Comparison of ENCODE assay signal across 25 mouse cellular contexts in the genomic region with DNA sequence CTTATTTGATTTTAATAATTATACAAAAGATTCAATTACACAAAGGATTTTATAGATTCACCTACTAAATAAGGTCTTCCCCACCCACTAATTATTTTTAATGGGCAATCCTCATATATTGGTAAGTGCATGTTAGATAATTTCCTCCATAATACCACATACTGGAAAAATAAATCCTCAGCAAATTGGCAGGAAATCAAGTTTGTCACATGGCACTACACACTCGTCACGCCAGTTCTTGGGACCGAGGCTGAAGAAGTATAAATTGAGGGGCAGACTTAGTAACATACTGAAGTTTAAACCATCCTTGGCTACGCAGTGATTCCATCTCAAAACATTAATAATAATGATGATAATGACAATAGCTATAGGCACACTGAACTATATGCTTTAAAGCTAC. TPM values are rescaled to one million over a fixed set of nuclear protein-coding genes. Genes with fewer than 3 reads are reported as not detected.
A peak's percentile ranks its signal among the peaks of the same experiment; 100 is the strongest.
DNase-seq lines count a peak whose midpoint lies in the region; ATAC-seq and TF ChIP-seq lines count a peak whose summit lies in the region.
"Had no signal": no experiment of that assay in that cellular context is flagged by ENCODE, and none has a peak within 500 bp of the region (broad histone marks: within the 10 kb centered on the region; RNA-seq: fewer than 3 reads in every experiment).

No protein-coding gene starts in this region.

- H3K4me1 ChIP-seq in embryonic facial prominence, embryonic 14.5 days (ENCODE audit: control insufficient read depth, insufficient read depth, low read length): no peaks in the 10 kb centered on the region
- H3K4me1 ChIP-seq in embryonic facial prominence, embryonic 10.5 days: no peaks in the 10 kb centered on the region
- peaks cover 20% of the 10 kb centered on the region for H3K4me1 ChIP-seq in heart, embryonic 16.5 days (ENCODE audit: control insufficient read depth, insufficient read depth, low read length)
- no peaks in the 10 kb centered on the region; the same call in 1 of the 2 replicates for H3K4me1 ChIP-seq in limb, embryonic 14.5 days (ENCODE audit: control insufficient read depth, insufficient read depth, low read length)
- H3K4me1 ChIP-seq in limb, embryonic 10.5 days: peaks cover 8% of the 10 kb centered on the region

- no peak for TF ChIP-seq POLR2A in limb, embryonic 14.5 days (IDR thresholded peaks at IDR 0.05; ENCODE audit: borderline replicate concordance, extremely low read depth, insufficient read depth, insufficient read length)

- H3K27ac ChIP-seq in embryonic facial prominence, embryonic 14.5 days (replicated peaks; ENCODE audit: low read depth, low read length): no peak overlapping the region
- H3K27ac ChIP-seq in embryonic facial prominence, embryonic 10.5 days (replicated peaks): no peak overlapping the region
- H3K27ac ChIP-seq in heart, embryonic 16.5 days (ENCODE audit: low read length): peak overlapping the region; percentile 53; the same call in 1 of the 2 replicates
- no peak overlapping the region for H3K27ac ChIP-seq in limb, embryonic 14.5 days (replicated peaks; ENCODE audit: low read depth, low read length)
- H3K27ac ChIP-seq in limb, embryonic 10.5 days: no peak overlapping the region
- H3K27ac ChIP-seq: heart, embryonic 10.5 days; hindbrain, embryonic 12.5 days; limb, embryonic 15.5 days; liver, embryonic 14.5 days; lung, embryonic 15.5 days; stomach, embryonic 15.5 days had no signal

- no peaks in the 10 kb centered on the region for H3K36me3 ChIP-seq in embryonic facial prominence, embryonic 14.5 days (ENCODE audit: control insufficient read depth, insufficient read depth, low read length)
- H3K36me3 ChIP-seq in embryonic facial prominence, embryonic 10.5 days (replicated peaks): no peaks in the 10 kb centered on the region
- H3K36me3 ChIP-seq in heart, embryonic 16.5 days (ENCODE audit: control insufficient read depth, insufficient read depth): no peaks in the 10 kb centered on the region
- H3K36me3 ChIP-seq in limb, embryonic 14.5 days (ENCODE audit: control insufficient read depth, insufficient read depth, low read length): no peaks in the 10 kb centered on the region
- no peaks in the 10 kb centered on the region for H3K36me3 ChIP-seq in limb, embryonic 10.5 days
- H3K36me3 ChIP-seq: G1E; heart, embryonic 10.5 days; hindbrain, embryonic 12.5 days; limb, embryonic 15.5 days; lung, embryonic 15.5 days; stomach, embryonic 15.5 days had no signal

- no peaks in the 10 kb centered on the region for H3K9me3 ChIP-seq in embryonic facial prominence, embryonic 14.5 days (ENCODE audit: control insufficient read depth, low read length)
- no peaks in the 10 kb centered on the region for H3K9me3 ChIP-seq in embryonic facial prominence, embryonic 10.5 days
- no peaks in the 10 kb centered on the region for H3K9me3 ChIP-seq in heart, embryonic 16.5 days (replicated peaks; ENCODE audit: control insufficient read depth, low read length)
- no peaks in the 10 kb centered on the region for H3K9me3 ChIP-seq in limb, embryonic 14.5 days (ENCODE audit: control insufficient read depth, low read length)
- H3K9me3 ChIP-seq in limb, embryonic 10.5 days (replicated peaks): no peaks in the 10 kb centered on the region
- H3K9me3 ChIP-seq: G1E; heart, embryonic 10.5 days; hindbrain, embryonic 12.5 days; limb, embryonic 15.5 days; lung, embryonic 15.5 days; stomach, embryonic 15.5 days had no signal

- H3K4me2 ChIP-seq in embryonic facial prominence, embryonic 14.5 days (ENCODE audit: low read depth, low read length): no peak overlapping the region
- no peak overlapping the region for H3K4me2 ChIP-seq in heart, embryonic 16.5 days (ENCODE audit: low read depth, low read length)
- no peak overlapping the region for H3K4me2 ChIP-seq in limb, embryonic 14.5 days (replicated peaks; ENCODE audit: low read depth, low read length, severe bottlenecking)
- H3K4me2 ChIP-seq: hindbrain, embryonic 12.5 days; limb, embryonic 15.5 days; lung, embryonic 15.5 days; midbrain, embryonic 11.5 days; stomach, embryonic 15.5 days had no signal

- no peaks in the 10 kb centered on the region for H3K27me3 ChIP-seq in embryonic facial prominence, embryonic 14.5 days (replicated peaks; ENCODE audit: control insufficient read depth, insufficient read depth, low read length)
- peaks cover 11% of the 10 kb centered on the region; the same call in 1 of the 2 replicates for H3K27me3 ChIP-seq in embryonic facial prominence, embryonic 10.5 days (replicated peaks; ENCODE audit: low read depth, poor library complexity, severe bottlenecking)
- no peaks in the 10 kb centered on the region for H3K27me3 ChIP-seq in heart, embryonic 16.5 days (ENCODE audit: control insufficient read depth, insufficient read depth, low read length)
- no peaks in the 10 kb centered on the region for H3K27me3 ChIP-seq in limb, embryonic 14.5 days (ENCODE audit: control insufficient read depth, insufficient read depth, low read length)
- peaks cover 7% of the 10 kb centered on the region; the same call in 1 of the 2 replicates for H3K27me3 ChIP-seq in limb, embryonic 10.5 days (ENCODE audit: low read depth, poor library complexity, severe bottlenecking)
- H3K27me3 ChIP-seq: hindbrain, embryonic 12.5 days; limb, embryonic 15.5 days; lung, embryonic 15.5 days; stomach, embryonic 15.5 days had no signal

- H3K9ac ChIP-seq in embryonic facial prominence, embryonic 14.5 days (ENCODE audit: low read depth, low read length): no peak overlapping the region
- H3K9ac ChIP-seq in heart, embryonic 16.5 days (ENCODE audit: low read length): no peak overlapping the region
- no peak overlapping the region for H3K9ac ChIP-seq in limb, embryonic 14.5 days (ENCODE audit: low read depth, low read length, severe bottlenecking)
- H3K9ac ChIP-seq: hindbrain, embryonic 12.5 days; limb, embryonic 15.5 days; liver, embryonic 14.5 days; lung, embryonic 15.5 days; stomach, embryonic 15.5 days had no signal

- peak; percentile 57 for DNase-seq in embryonic facial prominence, embryonic 14.5 days (ENCODE audit: low spot score)
- no peak for DNase-seq in embryonic facial prominence, embryonic 10.5 days (ENCODE audit: low spot score)
- DNase-seq in heart, adult 9 months (ENCODE audit: low spot score in 2 of 2): no peak
- peak; percentile 34 for DNase-seq in limb, embryonic 14.5 days (ENCODE audit: low spot score)
- no peak for DNase-seq in limb, embryonic 10.5 days (ENCODE audit: low spot score)
- peak; percentile 53 for DNase-seq in brain, adult 2 months (ENCODE audit: low read depth, low spot score)
- no peak for DNase-seq in urinary bladder, postnatal 10 days (ENCODE audit: low spot score)
- DNase-seq: adrenal gland, adult 8-10 months; cerebellum, adult 18-20 months; cerebellum, postnatal 14 days; gastrocnemius, postnatal 10 days; kidney, postnatal 25 days; right cerebral cortex, postnatal 25 days had no signal

- ATAC-seq in embryonic facial prominence, embryonic 14.5 days (ENCODE audit: low read depth): no peak
- ATAC-seq in heart, embryonic 16.5 days (replicated peaks; ENCODE audit: extremely low read depth, insufficient read depth, low FRiP score): no peak
- ATAC-seq in limb, embryonic 14.5 days (ENCODE audit: low FRiP score, low read depth): no peak
- ATAC-seq: forebrain, embryonic 16.5 days; intestine, postnatal 0 days; midbrain, embryonic 16.5 days had no signal

- H3K4me3 ChIP-seq in embryonic facial prominence, embryonic 14.5 days (ENCODE audit: low read depth, low read length): no peak overlapping the region
- no peak overlapping the region for H3K4me3 ChIP-seq in embryonic facial prominence, embryonic 10.5 days
- H3K4me3 ChIP-seq in heart, embryonic 16.5 days (ENCODE audit: low read length): no peak overlapping the region
- no peak overlapping the region for H3K4me3 ChIP-seq in limb, embryonic 14.5 days (replicated peaks; ENCODE audit: low read length)
- no peak overlapping the region for H3K4me3 ChIP-seq in limb, embryonic 10.5 days
- H3K4me3 ChIP-seq: heart, embryonic 10.5 days; hindbrain, embryonic 12.5 days; limb, embryonic 15.5 days; lung, embryonic 15.5 days; stomach, embryonic 15.5 days had no signal

- 39% methylated on average over 4 of the region's 4 CpGs for WGBS in embryonic facial prominence, embryonic 14.5 days
- 79% methylated on average over 4 of the region's 4 CpGs for WGBS in embryonic facial prominence, embryonic 10.5 days
- WGBS in heart, embryonic 16.5 days: 39% methylated on average over 4 of the region's 4 CpGs
- WGBS in limb, embryonic 14.5 days: 41% methylated on average over 4 of the region's 4 CpGs
- WGBS in limb, embryonic 10.5 days: 88% methylated on average over 4 of the region's 4 CpGs

RNA-seq across cellular contexts. Expression of a gene that starts 8.1 kb away (rescaled TPM):
- 48.5 and 49.3 TPM in 2 replicates for polyA plus RNA-seq in embryonic facial prominence, embryonic 14.5 days (2014; fragmentation: Nextera tagmentation; extraction: Ambion mirVana)
- polyA plus RNA-seq in embryonic facial prominence, embryonic 10.5 days (2016; fragmentation: Nextera tagmentation; extraction: Ambion mirVana): 17.7 and 22.4 TPM in 2 replicates
- polyA plus RNA-seq in heart, embryonic 16.5 days (2015; fragmentation: Nextera tagmentation; extraction: Ambion mirVana): 72.6 and 76.3 TPM in 2 replicates
- 22.9 and 30.6 TPM in 2 replicates for polyA plus RNA-seq in limb, embryonic 14.5 days (2012; rRNA removed)
- 72.1 and 76.9 TPM in 2 replicates for polyA plus RNA-seq in limb, embryonic 14.5 days (2014; fragmentation: Nextera tagmentation; extraction: Ambion mirVana)
- polyA plus RNA-seq in limb, embryonic 10.5 days (2016; fragmentation: Nextera tagmentation; extraction: Ambion mirVana): 13.3 and 16.4 TPM in 2 replicates

RNA-seq across cellular contexts. Expression of a gene that starts 53.9 kb away (rescaled TPM):
- 18.4 and 20.0 TPM in 2 replicates for polyA plus RNA-seq in embryonic facial prominence, embryonic 14.5 days (2014; fragmentation: Nextera tagmentation; extraction: Ambion mirVana)
- 12.6 and 13.1 TPM in 2 replicates for polyA plus RNA-seq in embryonic facial prominence, embryonic 10.5 days (2016; fragmentation: Nextera tagmentation; extraction: Ambion mirVana)
- polyA plus RNA-seq in heart, embryonic 16.5 days (2015; fragmentation: Nextera tagmentation; extraction: Ambion mirVana): 10.0 and 10.8 TPM in 2 replicates
- 23.0 and 26.5 TPM in 2 replicates for polyA plus RNA-seq in limb, embryonic 14.5 days (2012; rRNA removed)
- polyA plus RNA-seq in limb, embryonic 14.5 days (2014; fragmentation: Nextera tagmentation; extraction: Ambion mirVana): 19.3 and 21.5 TPM in 2 replicates
- 12.2 and 13.2 TPM in 2 replicates for polyA plus RNA-seq in limb, embryonic 10.5 days (2016; fragmentation: Nextera tagmentation; extraction: Ambion mirVana)

Comparison
In these comparisons a context has a peak if more than half of its experiments do, and no peak if none do; other contexts are left out.
1. DNase-seq: peak in embryonic facial prominence, embryonic 14.5 days (single experiment), limb, embryonic 14.5 days (single experiment) and brain, adult 2 months (single experiment); none in embryonic facial prominence, embryonic 10.5 days (single experiment), heart, adult 9 months (0 of 2), limb, embryonic 10.5 days (single experiment) and urinary bladder, postnatal 10 days (single experiment).